Mouse (Mus musculus) heart, embryonic 11.5 days (tissue): ENCODE results near the gene C730034F03Rik. TPM values are rescaled to one million over a fixed set of nuclear protein-coding genes. Genes with fewer than 3 reads are reported as not detected.
A peak's percentile ranks its signal among the peaks of the same experiment; 100 is the strongest.
"Not testable (repeated sequence)": the region's sequence is repeated elsewhere in the genome, so short reads cannot be mapped to it uniquely, and the experiment has no call there.

Source experiments
- ATAC-seq: fragments of 200-750 bp; cut with Nextera tagmentation; replicated peaks from 2 replicates; pipeline ENCODE4 v1.8.0; 2017; ENCODE audit warnings: moderate library complexity; ENCODE audit not compliant: insufficient number of reproducible peaks, low FRiP score, low TSS enrichment
- H3K27ac ChIP-seq: fragments of 300-500 bp; sonication (generic); 2 replicates; pipeline ENCODE4 v1.5.1; 2014; ENCODE audit warnings: mild to moderate bottlenecking, low read depth, low read length
- H3K27me3 ChIP-seq: fragments of 300-500 bp; sonication (generic); 2 replicates; pipeline ENCODE4 v1.6.1; 2014; ENCODE audit warnings: mild to moderate bottlenecking, low read length, mixed read lengths; ENCODE audit not compliant: control insufficient read depth, insufficient read depth
- H3K36me3 ChIP-seq: fragments of 300-500 bp; sonication (generic); 2 replicates; pipeline ENCODE4 v1.6.1; 2014; ENCODE audit warnings: mild to moderate bottlenecking, low read length, moderate library complexity, mixed read lengths; ENCODE audit not compliant: control insufficient read depth, insufficient read depth
- H3K4me1 ChIP-seq: fragments of 300-500 bp; sonication (generic); 2 replicates; pipeline ENCODE4 v1.6.1; 2014; ENCODE audit warnings: low read length; ENCODE audit not compliant: control insufficient read depth, insufficient read depth
- H3K4me2 ChIP-seq: fragments of 300-500 bp; sonication (generic); 2 replicates; pipeline ENCODE4 v1.6.1; 2014; ENCODE audit warnings: mild to moderate bottlenecking, moderate library complexity
- H3K4me3 ChIP-seq: fragments of 300-500 bp; sonication (generic); 2 replicates; pipeline ENCODE4 v1.5.1; 2014; ENCODE audit warnings: low read depth, low read length
- H3K9ac ChIP-seq: fragments of 300-500 bp; sonication (generic); 2 replicates; pipeline ENCODE4 v1.6.1; 2014; ENCODE audit warnings: mild to moderate bottlenecking, low read depth, low read length, moderate library complexity
- H3K9me3 ChIP-seq: fragments of 300-500 bp; sonication (generic); replicated peaks from 2 replicates; pipeline ENCODE4 v1.6.1; 2016; ENCODE audit warnings: low read length; ENCODE audit not compliant: control insufficient read depth
- WGBS: fragments of 180-500 bp; shearing (Covaris S2); extraction: QIAGEN DNeasy Blood & Tissue Kit; methylation state at CpG from one replicate; pipeline ENCODE4 v1.1.7; 2014; ENCODE audit not compliant: insufficient replicate concordance; 5-methylcytosine and 5-hydroxymethylcytosine counted together
- polyA plus RNA-seq: library from polyadenylated mRNA; unstranded; fragments of >200 nt; fragmentation: Nextera tagmentation; extraction: Ambion mirVana; gene quantifications from 2 replicates; pipeline ENCODE4 v1.2.1, GENCODE M21; 2014

C730034F03Rik gene
- polyA plus RNA-seq, 1 experiment from 2014 or later, result 2.4 TPM

GRCm38 (mm10) chr15:89428136-89428790 lies 1.1 kb upstream of the C730034F03Rik start:
- WGBS, result 78% methylated on average over 19 of the region's 19 CpGs

GRCm38 (mm10) chr15:89428821-89429351 lies 503 bp upstream of the C730034F03Rik start:
- Histone ChIP-seq H3K36me3 (0 out of 2 replicates have a peak, but pooled peaks cover 7% of the 10 kb centered on the region), H3K4me3 (peak overlapping the region; percentile 83), H3K9ac (peak overlapping the region; percentile 92), H3K27ac (peak overlapping the region; percentile 97), H3K27me3 (no peaks in the 10 kb centered on the region), H3K4me2 (peak overlapping the region; percentile 89), H3K4me1 (peaks cover 26% of the 10 kb centered on the region), H3K9me3 (no peaks in the 10 kb centered on the region)
- ATAC-seq, result peak; percentile 15; the same call in 1 of the 2 replicates
- 6% methylated on average over 19 of the region's 22 CpGs for WGBS

More at GRCm38 (mm10) chr15:89428136-89428790, 1.1 kb upstream of the C730034F03Rik start:
- H3K27ac ChIP-seq, result no peak overlapping the region
- peak overlapping the region; percentile 92 for H3K9ac ChIP-seq
- peaks cover 7% of the 10 kb centered on the region; the same call in 1 of the 2 replicates for H3K36me3 ChIP-seq
- no peaks in the 10 kb centered on the region for H3K9me3 ChIP-seq
- H3K4me3 ChIP-seq, result peak overlapping the region; percentile 83
- H3K27me3 ChIP-seq, result no peaks in the 10 kb centered on the region
- peak overlapping the region; percentile 89 for H3K4me2 ChIP-seq
- no peak for ATAC-seq
- H3K4me1 ChIP-seq, result peaks cover 29% of the 10 kb centered on the region

- 45% methylated on average over 6 of the region's 6 CpGs for WGBS
- Histone ChIP-seq H3K9me3 (no peaks in the 10 kb centered on the region), H3K4me3 (peak overlapping the region; percentile 83), H3K4me1 (peaks cover 14% of the 10 kb centered on the region; the same call in 1 of the 2 replicates), H3K4me2 (peak overlapping the region; percentile 89), H3K9ac (peak overlapping the region; percentile 92), H3K27me3 (no peaks in the 10 kb centered on the region), H3K36me3 (0 out of 2 replicates have a peak, but pooled peaks cover 7% of the 10 kb centered on the region), H3K27ac (peak overlapping the region; percentile 97)
- no peak for ATAC-seq
These were observed 952 bp downstream of the C730034F03Rik start for GRCm38 (mm10) chr15:89430341-89430740.

GRCm38 (mm10) chr15:89430771-89431170 lies 1.4 kb downstream of the C730034F03Rik start:
- not testable (repeated sequence) for H3K9me3 ChIP-seq, H3K27me3 ChIP-seq, H3K4me3 ChIP-seq, H3K9ac ChIP-seq, H3K36me3 ChIP-seq, H3K27ac ChIP-seq, ATAC-seq
- H3K4me2 ChIP-seq, result peak overlapping the region; percentile 89
- 84% methylated on average over 6 of the region's 9 CpGs for WGBS
- peaks cover 14% of the 10 kb centered on the region; the same call in 1 of the 2 replicates for H3K4me1 ChIP-seq

GRCm38 (mm10) chr15:89431271-89431670 lies 1.9 kb downstream of the C730034F03Rik start:
- no peak overlapping the region for H3K9ac ChIP-seq

GRCm38 (mm10) chr15:89431806-89432205 lies 2.4 kb downstream of the C730034F03Rik start:
- no peak overlapping the region for H3K4me3 ChIP-seq
- H3K9me3 ChIP-seq, result no peaks in the 10 kb centered on the region
- H3K4me2 ChIP-seq, result no peak overlapping the region
- ATAC-seq, result no peak
- H3K9ac ChIP-seq, result no peak overlapping the region
- 88% methylated on average over 6 of the region's 6 CpGs for WGBS
- H3K4me1 ChIP-seq, result peaks cover 9% of the 10 kb centered on the region; the same call in 1 of the 2 replicates
- no peaks in the 10 kb centered on the region for H3K27me3 ChIP-seq
- 0 out of 2 replicates have a peak, but pooled peaks cover 7% of the 10 kb centered on the region for H3K36me3 ChIP-seq
- H3K27ac ChIP-seq, result no peak overlapping the region

More at GRCm38 (mm10) chr15:89431271-89431670, 1.9 kb downstream of the C730034F03Rik start:
- H3K4me1 ChIP-seq, result peaks cover 11% of the 10 kb centered on the region; the same call in 1 of the 2 replicates
- H3K4me3 ChIP-seq, result no peak overlapping the region
- no peak overlapping the region for H3K4me2 ChIP-seq
- no peaks in the 10 kb centered on the region for H3K27me3 ChIP-seq
- 0 out of 2 replicates have a peak, but pooled peaks cover 7% of the 10 kb centered on the region for H3K36me3 ChIP-seq
- H3K27ac ChIP-seq, result no peak overlapping the region
- ATAC-seq, result no peak
- no peaks in the 10 kb centered on the region for H3K9me3 ChIP-seq
- 75% methylated on average over 3 of the region's 3 CpGs for WGBS

GRCm38 (mm10) chr15:89432946-89433345 lies 3.6 kb downstream of the C730034F03Rik start:
- WGBS, result 82% methylated on average over 4 of the region's 4 CpGs
- Histone ChIP-seq H3K27me3 (no peaks in the 10 kb centered on the region), H3K4me2 (no peak overlapping the region), H3K4me1 (peaks cover 9% of the 10 kb centered on the region; the same call in 1 of the 2 replicates), H3K36me3 (0 out of 2 replicates have a peak, but pooled peaks cover under 1% of the 10 kb centered on the region), H3K9ac (no peak overlapping the region), H3K4me3 (no peak overlapping the region), H3K9me3 (no peaks in the 10 kb centered on the region), H3K27ac (no peak overlapping the region)
- ATAC-seq, result no peak

- Histone ChIP-seq H3K9me3 (no peaks in the 10 kb centered on the region), H3K36me3 (no peaks in the 10 kb centered on the region), H3K4me1 (peaks cover 4% of the 10 kb centered on the region; the same call in 1 of the 2 replicates), H3K27ac (no peak overlapping the region), H3K9ac (no peak overlapping the region), H3K4me3 (no peak overlapping the region), H3K4me2 (no peak overlapping the region), H3K27me3 (no peaks in the 10 kb centered on the region)
- WGBS, result 58% methylated on average over 3 of the region's 3 CpGs
- ATAC-seq, result no peak
These were observed 4.7 kb downstream of the C730034F03Rik start for GRCm38 (mm10) chr15:89434136-89434535.
